Mouse (Mus musculus) neutrophil, adult 83 days (primary cell): ENCODE measurements around the gene Mfsd14b. TPM values are rescaled to one million over a fixed set of nuclear protein-coding genes. Genes with fewer than 3 reads are reported as not detected.

ENCODE experiments used
- total RNA-seq, 2 experiments: library from RNA; stranded (reverse); gene quantifications; one replicate each; pipeline ENCODE4 v1.2.4; 2023

The Mfsd14b gene
- total RNA-seq, result 100 to 1,000 TPM; 173 to 177 TPM

DNA sequence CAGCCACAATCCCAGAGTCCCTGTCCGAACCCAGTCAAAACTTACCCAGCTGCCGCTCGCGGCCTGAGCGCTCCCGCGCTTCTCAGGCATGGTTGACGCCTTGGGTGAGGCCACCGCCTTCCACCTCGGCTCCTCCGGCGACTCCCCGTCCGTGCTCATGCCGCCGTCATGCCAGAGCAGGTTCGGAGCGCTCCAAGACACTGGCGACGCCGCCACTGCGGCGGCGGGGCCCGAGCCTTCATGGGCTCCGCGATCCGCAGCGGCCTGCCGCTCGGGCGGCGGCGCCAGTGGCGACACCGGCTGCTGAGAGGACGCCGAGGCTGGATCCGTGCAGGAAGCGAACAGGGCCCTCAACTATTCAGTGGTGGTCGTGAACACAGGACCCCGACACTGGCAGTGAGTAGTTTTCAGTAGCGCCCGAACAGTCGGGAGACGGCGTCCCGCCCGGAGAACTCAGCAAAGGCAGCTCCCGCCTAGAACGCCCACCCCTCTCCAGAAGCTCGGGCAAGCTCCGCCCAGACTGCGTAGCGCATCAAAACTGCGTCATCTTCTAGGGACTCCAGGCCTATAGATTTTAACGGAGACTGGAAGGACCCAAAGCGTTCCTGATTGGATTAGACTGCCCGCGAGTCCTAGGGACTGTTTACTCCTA, at the start of gene Mfsd14b:
TSS of gene Mfsd14b (minus strand) at position 517 of the 652 bp plus-strand sequence.

GRCm38 (mm10) chr13:65149940-65150339, 37.2 kb upstream of the Mfsd14b start, which contains the start of gene Olfr466:
Olfr466 (plus strand) TSS chr13:65150240.

DNA sequence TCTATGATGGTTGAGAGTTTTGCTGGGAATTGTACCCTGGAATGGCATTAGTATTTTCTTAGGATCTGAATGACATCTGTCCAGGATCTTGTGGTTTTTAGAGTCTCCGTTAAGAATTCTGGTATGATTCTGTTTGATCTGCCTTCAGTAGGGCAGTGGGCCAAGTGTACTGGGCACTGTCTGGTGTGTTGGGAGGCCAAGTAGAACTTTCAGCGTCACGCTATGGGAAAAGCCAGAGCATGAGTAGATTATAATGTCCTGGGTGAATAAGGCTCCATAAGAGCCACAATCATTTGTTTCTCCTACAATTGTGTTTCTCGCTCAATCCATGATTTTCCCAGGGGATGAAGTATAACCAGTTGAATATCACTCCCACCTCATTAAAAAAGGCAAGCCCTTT, 25.0 kb upstream of the Mfsd14b start, which contains the start of gene Olfr465-ps1:
TSS of gene Olfr465-ps1 (plus strand) at position 301 of the 400 bp plus-strand sequence.

GRCm38 (mm10) chr13:65052660-65053059, 60.1 kb downstream of the Mfsd14b start, which contains the start of gene Prss47:
Prss47 (minus strand) TSS chr13:65052760.

DNA sequence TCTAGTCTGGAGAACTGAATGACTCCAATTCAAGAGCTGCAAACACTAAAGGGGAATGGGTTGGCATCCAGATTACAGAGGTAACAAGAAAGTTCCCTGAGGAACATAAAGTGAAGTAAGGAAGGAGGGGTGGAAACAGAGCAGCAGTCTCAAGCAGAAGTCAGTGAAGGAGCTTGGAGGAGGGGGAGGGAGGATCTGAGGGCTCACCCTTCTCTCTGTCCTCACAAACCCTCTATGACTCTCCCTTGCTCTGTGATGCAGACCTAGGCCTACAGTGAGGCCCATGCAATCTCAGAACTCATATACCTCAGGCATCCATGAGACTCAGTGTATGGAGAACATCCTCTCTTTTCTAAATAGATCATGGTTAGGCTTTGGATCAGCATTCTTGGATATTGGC, 80.0 kb downstream of the Mfsd14b start, which contains the start of gene Spata31d1c:
TSS of gene Spata31d1c (plus strand) at position 301 of the 400 bp plus-strand sequence.

Other genes with a start within 250 kb of the Mfsd14b start
- gene Cntnap3, start 209.0 kb downstream of the Mfsd14b start, total RNA-seq, result not detected
- not detected for gene Spata31, start 195.6 kb downstream of the Mfsd14b start, total RNA-seq
- not detected for gene Spata31d1c, start 79.9 kb downstream of the Mfsd14b start, total RNA-seq
- under 1 TPM in 1 of 2 experiments, not detected in 1; 0.44 TPM for gene Prss47, start 60.2 kb downstream of the Mfsd14b start, total RNA-seq
- gene Olfr465-ps1, start 25.1 kb upstream of the Mfsd14b start, total RNA-seq, result not detected
- gene Olfr466, start 37.3 kb upstream of the Mfsd14b start, total RNA-seq, result not detected
- gene Nlrp4f, start 93.0 kb upstream of the Mfsd14b start, total RNA-seq, result not detected
- not detected for gene Gm10775, start 146.6 kb upstream of the Mfsd14b start, total RNA-seq
- 10 to 100 TPM; 14.0 to 16.0 TPM for gene Zfp369, start 165.8 kb upstream of the Mfsd14b start, total RNA-seq